Mouse (Mus musculus) olfactory bulb, adult 2 months (tissue): ENCODE measurements at regions not wholly inside any gene's neighbourhood (a gene's known extent, or its start where the extent isn't known, plus 50 kb on each side); places are given as distances from the start of the nearest gene placed in this dataset.

Source experiments
- CTCF ChIP-seq: fragments of 200-500 bp; IDR thresholded peaks from 2 replicates; pipeline ENCODE4 v1.5.1; 2012; ENCODE audit warnings: low read depth, mild to moderate bottlenecking, low read length, moderate library complexity; ENCODE audit not compliant: insufficient read depth
- POLR2A ChIP-seq: fragments of 200-500 bp; IDR thresholded peaks from 2 replicates; pipeline ENCODE4 v1.6.1; 2012; ENCODE audit warnings: mild to moderate bottlenecking, low read depth, low read length, moderate library complexity; ENCODE audit not compliant: insufficient read depth

DNA sequence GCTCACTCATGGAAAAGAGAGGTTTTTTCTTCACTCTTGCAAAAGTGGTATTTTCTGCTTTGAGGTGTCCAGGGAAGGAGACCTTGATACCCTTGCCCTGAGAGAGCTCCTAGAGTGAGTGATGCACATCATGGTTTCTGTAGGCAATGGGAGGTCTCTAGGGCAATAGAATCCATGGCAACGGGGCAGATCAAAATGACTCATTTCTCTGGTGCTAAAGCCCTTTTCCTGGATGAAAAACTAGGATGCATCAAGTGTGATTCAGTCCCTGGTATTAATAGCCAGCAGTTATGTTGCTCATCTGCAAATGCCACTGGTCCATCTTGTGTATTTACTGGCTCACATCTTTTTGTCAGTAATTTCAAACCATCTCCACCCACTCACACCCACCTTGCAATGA lies 539.1 kb upstream of the Marcks start:
- TF ChIP-seq CTCF: no peak
- no peak for TF ChIP-seq POLR2A
